Mouse (Mus musculus) cerebellum, postnatal 25 days (tissue): ENCODE measurements at regions not wholly inside any gene's neighbourhood (a gene's known extent, or its start where the extent isn't known, plus 50 kb on each side); places are given as distances from the start of the nearest gene placed in this dataset.
A peak's percentile ranks its signal among the peaks of the same experiment; 100 is the strongest.

Source experiments
- DNase-seq, 2 experiments: peaks; one replicate each; pipeline ENCODE4 v3.0.0; 2021; ENCODE audit warnings: mixed read lengths in 2 of 2

GRCm38 (mm10) chr7:70109013-70109412 is 257.5 kb downstream of the Nr2f2 start:
- DNase-seq: no peak

GRCm38 (mm10) chr7:70105024-70105423 is 261.5 kb downstream of the Nr2f2 start:
- no peak for DNase-seq

GRCm38 (mm10) chr7:70104486-70104885 is 262.0 kb downstream of the Nr2f2 start:
- DNase-seq: no peak

GRCm38 (mm10) chr7:70103680-70104079 is 262.9 kb downstream of the Nr2f2 start:
- no peak for DNase-seq

- DNase-seq: no peak
Measured at GRCm38 (mm10) chr7:70099001-70099400, 267.5 kb downstream of the Nr2f2 start.

GRCm38 (mm10) chr7:70093916-70094784 is 272.4 kb downstream of the Nr2f2 start:
- DNase-seq: no peak

- DNase-seq: no peak
Measured at GRCm38 (mm10) chr7:70092089-70092488, 274.4 kb downstream of the Nr2f2 start.

GRCm38 (mm10) chr7:70089121-70089520 is 277.4 kb downstream of the Nr2f2 start:
- no peak for DNase-seq

GRCm38 (mm10) chr7:70069662-70070061 is 296.9 kb downstream of the Nr2f2 start:
- DNase-seq: no peak

- DNase-seq: no peak
Measured at GRCm38 (mm10) chr7:70067828-70068719, 298.5 kb downstream of the Nr2f2 start.

- DNase-seq: no peak
Measured at GRCm38 (mm10) chr7:70067071-70067470, 299.5 kb downstream of the Nr2f2 start.

- no peak for DNase-seq
Measured at GRCm38 (mm10) chr7:70066448-70066847, 300.1 kb downstream of the Nr2f2 start.

- DNase-seq: peak; percentile 7
Measured at GRCm38 (mm10) chr7:70065471-70066130, 300.9 kb downstream of the Nr2f2 start.

GRCm38 (mm10) chr7:70047415-70047753 is 319.2 kb downstream of the Nr2f2 start:
- no peak for DNase-seq

- DNase-seq: peak in 1 of 2 experiments; percentile 3
Measured at GRCm38 (mm10) chr7:70046691-70047414, 319.7 kb downstream of the Nr2f2 start.

- DNase-seq: no peak
Measured at GRCm38 (mm10) chr7:70037011-70037410, 329.5 kb downstream of the Nr2f2 start.

- DNase-seq: no peak
Measured at GRCm38 (mm10) chr7:70032857-70033256, 333.7 kb downstream of the Nr2f2 start.

GRCm38 (mm10) chr7:70029311-70029710 is 337.2 kb downstream of the Nr2f2 start:
- no peak for DNase-seq

- DNase-seq: no peak
Measured at GRCm38 (mm10) chr7:70025527-70025926, 341.0 kb downstream of the Nr2f2 start.

GRCm38 (mm10) chr7:70016611-70017010 is 349.9 kb downstream of the Nr2f2 start:
- DNase-seq: no peak

- no peak for DNase-seq
Measured at GRCm38 (mm10) chr7:70003200-70003986, 363.1 kb downstream of the Nr2f2 start.

- no peak for DNase-seq
Measured at GRCm38 (mm10) chr7:69998756-69999155, 367.8 kb downstream of the Nr2f2 start.
